Mouse (Mus musculus) G1E (cell line): ENCODE data around the gene Zbp1.

ENCODE experiments used
- CTCF ChIP-seq: IDR thresholded peaks from 2 replicates; pipeline ENCODE4 v1.5.1; 2012; ENCODE audit warnings: low read depth, low read length, inconsistent platforms, mixed read lengths
- POLR2AphosphoS5 ChIP-seq: IDR thresholded peaks from 2 replicates; pipeline ENCODE4 v1.6.1; 2012; ENCODE audit warnings: low read depth, low read length, inconsistent platforms; ENCODE audit not compliant: insufficient replicate concordance

DNA sequence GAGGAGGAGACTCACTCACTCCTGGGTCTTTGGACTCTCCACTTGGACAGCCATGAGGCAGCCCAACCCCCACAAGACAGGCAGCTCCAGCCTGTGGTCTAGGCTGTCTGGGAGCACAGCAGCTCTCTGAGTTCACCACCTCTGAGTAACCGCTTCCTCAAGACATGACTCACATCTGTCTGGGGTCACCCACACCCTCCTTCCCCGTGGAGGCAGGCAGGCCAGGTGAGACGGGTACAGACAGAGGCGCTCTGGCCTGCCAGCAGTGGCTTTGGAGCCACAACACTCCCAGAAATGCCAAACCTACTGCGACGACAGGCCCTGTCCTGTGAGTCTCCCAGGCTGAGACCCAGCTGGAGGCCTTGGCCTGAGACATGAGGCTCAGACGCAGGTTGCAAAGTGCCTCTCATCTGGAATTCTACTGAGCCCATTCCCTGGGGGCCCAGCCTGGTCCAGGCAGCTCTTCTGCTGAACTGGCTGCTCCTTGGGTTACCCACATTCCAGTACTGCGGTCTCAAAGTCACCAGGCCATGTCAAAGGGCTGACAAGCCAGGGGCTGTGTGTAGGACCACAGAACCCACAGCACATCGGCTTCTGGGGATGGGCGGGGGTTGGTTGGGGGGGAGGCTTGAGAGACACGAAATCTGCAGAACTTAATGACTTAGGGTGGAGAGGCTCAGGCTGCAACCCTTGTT lies 45.1 kb upstream of the Zbp1 start:
- TF ChIP-seq CTCF (no peak), POLR2AphosphoS5 (no peak)
